Mouse (Mus musculus): ENCODE data around the gene Nkx2-3.

Nkx2-3 gene

DNA sequence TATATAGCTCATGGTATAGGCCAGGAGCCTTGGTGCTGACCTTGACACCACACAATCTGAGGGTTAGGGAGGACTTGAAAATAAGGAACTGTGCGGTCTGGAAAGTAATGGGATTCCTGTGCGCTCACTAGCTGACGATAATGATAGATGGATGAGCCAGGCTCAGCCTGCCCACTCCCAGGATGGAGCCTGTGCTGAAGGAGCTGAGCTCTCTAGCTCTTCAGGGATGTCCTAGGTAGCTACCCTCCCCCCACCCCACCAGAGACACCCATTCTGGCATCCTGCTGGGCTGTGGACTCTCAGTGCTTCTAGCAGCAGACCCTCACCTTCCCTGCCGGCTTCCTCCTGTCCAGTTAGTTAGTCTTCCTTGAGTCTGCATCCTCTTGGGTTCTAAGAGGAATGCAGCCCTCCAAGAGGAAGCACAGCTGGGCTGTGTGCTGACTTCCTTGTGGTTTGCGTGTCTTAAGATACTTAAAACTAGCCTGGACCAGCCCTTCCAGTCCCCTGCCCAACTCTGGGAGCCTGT, 6.4 kb downstream of the Nkx2-3 start:
- DNase-seq (ENCODE audit: low spot score in 2 of 2), result no peak

DNA sequence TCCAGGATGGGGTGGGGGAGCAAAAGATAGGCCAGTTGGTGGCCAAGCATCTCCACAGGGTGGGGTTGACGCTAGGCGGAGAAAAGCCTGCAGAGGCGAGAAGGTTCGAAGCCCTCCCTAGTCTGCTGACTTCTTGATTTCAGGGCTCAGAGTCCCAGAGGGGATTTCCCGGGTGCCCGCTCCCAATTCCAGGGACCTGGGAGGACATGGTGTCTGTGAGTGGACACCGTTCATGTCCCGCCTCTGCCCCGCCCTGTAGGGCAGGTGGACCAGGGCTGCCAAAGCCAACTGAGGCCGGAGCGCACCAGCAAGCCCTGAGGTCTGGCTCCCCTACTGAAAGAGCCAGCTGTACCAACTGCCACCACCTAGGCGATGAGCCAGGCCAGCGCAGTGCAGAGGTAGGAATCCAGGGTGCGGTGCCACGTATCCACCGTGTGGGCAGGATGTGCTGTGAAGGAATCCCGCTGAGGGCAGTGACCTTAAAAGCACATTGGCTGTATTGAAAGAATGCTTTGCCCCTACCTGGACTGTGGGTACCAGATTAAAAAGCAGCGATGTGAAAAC, 7.9 kb downstream of the Nkx2-3 start:
- no peak for DNase-seq (ENCODE audit: low spot score in 2 of 2)

DNA sequence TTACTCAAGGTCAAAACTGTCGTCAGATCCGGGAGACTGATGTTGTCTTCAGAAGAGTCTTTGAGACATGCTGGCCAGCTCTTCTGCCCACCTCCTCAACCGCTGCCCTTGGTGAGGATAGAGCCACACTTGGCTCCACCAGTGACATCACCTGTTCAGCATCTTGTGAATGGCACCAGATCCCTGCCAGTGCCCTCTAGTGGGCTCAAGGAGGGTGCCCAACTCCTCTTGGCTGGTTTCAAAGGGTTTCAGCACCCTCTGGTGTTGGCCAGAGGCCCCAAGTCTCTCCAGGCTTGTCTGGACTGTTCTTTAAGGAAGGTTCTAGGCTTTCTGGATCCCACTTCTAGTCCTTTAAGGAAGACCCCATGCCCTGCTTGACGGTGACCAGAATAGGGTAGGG, 11.8 kb downstream of the Nkx2-3 start:
- DNase-seq (ENCODE audit: low spot score in 2 of 2), result peak in 1 of 2 experiments; percentile 29

DNA sequence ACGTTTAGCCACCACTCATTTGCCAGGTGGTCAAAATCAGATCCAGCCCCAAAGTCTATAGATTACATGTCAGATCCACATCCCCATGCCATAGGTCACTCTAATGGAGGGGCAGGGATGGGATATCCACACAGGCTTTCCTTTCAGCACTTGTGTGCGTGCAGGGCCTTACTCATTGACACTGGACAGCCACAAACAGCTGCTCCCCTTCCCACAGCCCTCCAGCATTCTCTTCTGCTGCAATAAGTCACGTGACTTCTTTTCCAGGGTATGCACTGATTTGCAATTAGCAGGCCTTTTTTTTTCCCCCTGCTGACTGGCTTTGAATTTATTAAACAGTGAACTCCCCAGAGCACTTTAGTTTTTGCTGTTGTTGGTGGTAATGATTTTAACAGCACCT, 14.0 kb downstream of the Nkx2-3 start:
- DNase-seq (ENCODE audit: low spot score in 2 of 2), result no peak

DNA sequence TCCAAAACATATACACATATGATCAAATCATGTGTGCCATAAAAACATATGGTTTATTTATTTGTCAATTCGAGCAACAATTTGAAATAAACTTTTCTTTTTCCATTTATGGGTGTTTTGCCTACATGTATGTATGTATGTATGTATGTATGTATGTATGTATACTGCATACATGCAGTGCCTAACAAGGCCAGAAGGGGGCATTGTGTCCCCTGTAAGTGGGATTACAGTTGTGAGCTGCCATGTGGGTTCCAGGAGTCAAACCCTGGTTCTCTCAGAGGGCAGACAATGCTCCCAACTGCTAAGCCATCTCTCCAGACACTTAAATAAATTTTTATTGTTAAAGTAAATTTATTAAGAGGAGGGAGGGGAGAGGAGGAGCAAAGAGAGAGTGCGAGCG, 15.2 kb downstream of the Nkx2-3 start:
- no peak for DNase-seq (ENCODE audit: low spot score in 2 of 2)

DNA sequence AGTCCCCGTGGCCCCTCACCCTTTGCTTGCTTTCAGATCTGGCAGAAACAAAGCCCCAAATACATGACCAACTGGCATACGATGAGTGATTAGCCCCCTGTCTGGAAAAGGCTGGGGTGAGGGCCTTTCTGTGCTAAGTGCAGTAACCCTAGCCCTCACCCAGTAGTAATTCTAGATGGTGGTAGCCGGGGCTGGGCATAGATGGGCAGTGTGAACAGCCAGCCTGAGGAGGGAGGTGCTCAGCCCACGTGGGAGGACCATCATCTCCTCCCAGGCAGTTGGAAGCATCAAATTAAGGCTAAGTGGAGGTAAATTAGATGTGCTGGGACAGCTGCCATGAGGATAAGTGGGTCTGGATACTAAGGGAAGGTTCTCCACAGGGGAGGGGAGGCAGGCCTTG, 17.0 kb downstream of the Nkx2-3 start:
- DNase-seq (ENCODE audit: low spot score in 2 of 2), result no peak

DNA sequence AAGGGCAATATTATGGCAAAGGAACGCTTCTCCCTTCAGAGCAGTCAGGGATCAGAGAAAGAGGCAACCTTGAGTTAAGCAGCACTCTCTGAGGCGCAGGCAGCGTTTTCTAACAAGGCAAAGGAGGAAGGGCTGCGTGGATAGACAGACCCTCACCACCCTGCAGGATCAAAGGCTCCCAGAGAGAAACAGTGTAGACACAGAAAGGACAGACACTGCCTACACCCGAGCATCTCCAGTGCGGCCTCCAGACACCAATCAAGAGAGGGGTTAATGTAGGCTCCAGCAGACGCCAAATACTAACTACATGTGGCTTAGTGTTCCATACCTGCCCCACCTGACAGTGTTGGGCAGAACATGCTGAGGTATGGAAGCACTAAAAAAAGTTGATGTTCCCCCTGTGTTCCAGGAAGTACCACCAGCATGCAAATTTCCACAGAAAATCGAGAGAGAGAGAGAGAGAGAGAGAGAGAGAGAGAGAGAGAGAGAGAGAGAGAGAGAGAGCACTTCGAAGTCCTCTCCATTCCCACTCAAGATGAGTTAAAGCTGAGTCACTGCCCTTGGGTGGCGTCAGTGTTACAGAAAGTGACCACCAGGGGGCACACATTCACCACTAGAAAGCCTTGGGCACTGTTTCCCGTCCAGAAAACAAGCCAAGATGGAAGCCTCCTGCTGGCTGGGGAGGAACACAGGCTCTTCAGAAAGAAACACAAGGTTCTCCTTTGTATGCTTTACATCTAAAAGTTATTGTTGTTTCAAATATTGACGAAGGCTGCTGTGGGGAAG, 18.5 kb downstream of the Nkx2-3 start:
- DNase-seq (ENCODE audit: low spot score in 2 of 2), result peak; percentile 55 to 75

DNA sequence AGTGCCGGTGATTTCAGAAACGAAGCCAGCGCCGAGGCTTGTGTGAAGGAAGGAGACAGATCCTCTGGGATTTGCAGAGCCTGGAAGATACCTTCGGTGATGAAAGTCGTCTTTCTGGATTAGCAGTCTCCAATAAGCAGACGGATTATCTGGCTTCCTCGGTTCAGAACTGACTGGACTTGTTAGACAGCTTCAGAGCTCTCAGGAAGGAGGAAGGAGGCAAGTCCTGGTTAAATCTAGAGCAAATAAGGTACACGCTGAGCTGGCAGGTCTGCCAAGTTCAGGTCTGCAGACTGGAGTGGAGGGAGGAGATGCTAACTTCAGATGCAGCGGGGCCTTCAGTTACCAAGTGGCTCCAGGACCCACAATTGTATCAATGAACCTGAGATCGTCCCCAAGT, 29.7 kb downstream of the Nkx2-3 start:
- peak; percentile 29 to 51 for DNase-seq (ENCODE audit: low spot score in 2 of 2)

DNA sequence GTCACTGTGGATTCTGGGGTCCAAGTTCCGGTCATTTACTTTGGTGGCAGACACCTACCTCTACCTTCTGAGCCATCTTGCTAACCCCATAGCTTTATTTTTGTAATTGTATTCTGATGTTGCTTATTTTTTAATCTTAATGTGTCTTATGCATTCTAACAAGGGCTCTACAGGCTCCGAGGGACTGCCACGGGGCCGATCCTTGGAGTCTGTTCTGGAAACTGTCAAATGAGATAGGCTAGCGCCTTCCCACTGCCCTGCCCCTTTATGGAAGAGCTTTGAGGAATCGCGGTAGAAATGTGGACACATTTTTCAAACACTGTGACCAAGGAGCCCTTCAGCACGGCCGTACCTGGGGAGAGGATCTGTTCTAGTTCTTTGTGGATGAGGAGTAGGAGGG, 30.7 kb downstream of the Nkx2-3 start:
- DNase-seq (ENCODE audit: low spot score in 2 of 2), result no peak

DNA sequence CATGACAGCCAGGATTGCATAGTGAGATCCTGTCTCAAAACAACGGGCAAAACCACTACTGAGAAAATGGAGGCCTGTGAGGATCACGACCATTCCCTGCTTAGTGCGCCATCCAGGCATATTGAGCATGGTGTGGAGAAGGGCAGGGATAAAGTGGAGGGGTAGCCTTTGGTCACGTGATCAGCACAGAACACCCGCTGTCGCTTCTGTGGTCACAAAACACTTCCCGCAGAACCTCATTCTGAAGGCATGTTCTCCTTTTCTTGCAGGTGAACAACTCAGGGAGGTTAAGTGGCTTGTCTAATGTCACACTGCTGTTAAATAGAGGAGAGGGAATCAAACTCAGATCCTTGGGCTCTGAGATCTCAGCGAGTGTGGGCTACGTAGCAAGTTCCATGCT, 33.4 kb downstream of the Nkx2-3 start:
- DNase-seq (ENCODE audit: low spot score in 2 of 2), result no peak

DNA sequence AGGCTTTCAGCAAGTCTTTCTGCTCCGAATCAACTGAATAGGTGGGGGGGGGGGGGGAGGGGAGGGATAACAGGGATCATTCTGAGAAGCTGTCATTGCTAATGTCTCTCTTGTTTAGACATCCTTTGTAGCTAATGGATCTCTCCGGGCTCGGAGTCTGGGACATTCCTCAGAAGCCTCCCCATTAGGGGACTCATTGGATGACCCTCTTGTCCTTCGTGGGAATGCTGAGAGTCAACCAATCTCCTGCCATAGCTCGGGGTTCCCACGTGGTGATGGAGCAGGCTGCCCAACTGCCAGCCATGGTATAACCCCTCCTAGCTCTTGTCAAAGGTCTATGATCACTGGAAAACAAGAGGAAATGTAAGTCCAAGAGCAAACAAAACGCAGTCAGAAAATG, 34.7 kb downstream of the Nkx2-3 start:
- DNase-seq (ENCODE audit: low spot score in 2 of 2), result no peak

DNA sequence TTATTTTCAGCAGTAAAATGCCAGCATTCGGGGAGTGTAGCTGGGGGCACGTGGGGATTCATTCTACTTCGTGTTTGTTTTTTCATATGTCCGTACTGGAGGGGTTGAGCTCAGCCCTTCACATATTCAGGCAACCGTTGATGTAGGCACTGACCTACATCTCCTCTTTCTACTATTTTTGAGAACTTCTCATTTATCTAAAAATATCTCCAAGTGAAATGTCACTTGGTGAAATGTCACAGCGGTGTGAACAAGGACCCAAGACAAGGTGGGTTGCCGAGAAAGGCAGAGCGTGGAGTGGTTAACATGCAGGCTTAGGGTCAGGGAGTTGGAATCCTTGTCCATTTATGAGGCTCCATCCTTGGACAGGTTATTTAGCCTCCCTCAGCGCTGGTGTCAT, 35.1 kb downstream of the Nkx2-3 start:
- DNase-seq (ENCODE audit: low spot score in 2 of 2), result no peak

DNA sequence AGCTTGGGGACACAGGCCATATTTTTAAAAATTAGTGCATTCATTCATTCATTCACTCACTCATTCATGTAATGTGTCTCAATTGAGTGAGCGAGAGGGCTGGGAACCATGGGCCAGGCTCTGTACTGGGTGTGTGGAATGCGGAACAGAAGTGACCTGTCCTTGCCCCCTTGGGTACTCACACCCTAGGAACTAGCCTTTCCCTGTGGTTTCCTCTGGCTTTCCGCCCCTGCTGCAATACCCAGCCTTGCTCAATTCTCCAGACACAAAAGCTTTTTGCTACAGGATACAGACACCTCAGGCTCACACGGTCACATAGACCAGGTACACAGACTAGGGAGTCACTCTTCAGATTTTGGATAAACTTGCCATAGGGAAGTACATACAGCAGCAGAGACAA, 36.2 kb downstream of the Nkx2-3 start:
- no peak for DNase-seq (ENCODE audit: low spot score in 2 of 2)

DNA sequence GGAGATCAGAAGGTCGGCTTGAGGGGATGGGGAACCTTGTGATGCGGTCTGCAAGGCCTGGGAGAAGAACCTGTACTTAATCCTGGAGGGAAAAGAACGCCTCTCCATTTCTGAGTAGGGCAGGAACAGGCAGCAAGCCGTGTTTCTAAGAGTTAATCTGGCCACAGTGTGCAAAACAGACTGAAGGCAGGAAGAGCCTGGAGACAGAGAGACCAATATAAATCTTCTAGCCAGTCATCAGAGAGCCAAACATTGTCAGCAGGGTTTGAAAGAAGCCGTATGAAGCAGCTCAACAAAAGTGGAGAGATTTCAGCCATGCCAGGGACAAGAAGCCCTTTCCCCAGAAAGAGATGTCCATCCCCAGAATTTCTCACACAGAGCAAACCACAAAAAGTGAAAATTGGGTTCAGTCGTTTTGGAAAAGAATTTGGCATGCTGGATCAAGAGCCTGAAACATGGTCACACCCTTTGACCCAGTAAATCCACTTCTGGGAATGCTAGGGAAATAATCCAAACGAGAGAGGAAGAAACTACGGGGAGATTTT, 39.2 kb downstream of the Nkx2-3 start:
- DNase-seq (ENCODE audit: low spot score in 2 of 2), result no peak

DNA sequence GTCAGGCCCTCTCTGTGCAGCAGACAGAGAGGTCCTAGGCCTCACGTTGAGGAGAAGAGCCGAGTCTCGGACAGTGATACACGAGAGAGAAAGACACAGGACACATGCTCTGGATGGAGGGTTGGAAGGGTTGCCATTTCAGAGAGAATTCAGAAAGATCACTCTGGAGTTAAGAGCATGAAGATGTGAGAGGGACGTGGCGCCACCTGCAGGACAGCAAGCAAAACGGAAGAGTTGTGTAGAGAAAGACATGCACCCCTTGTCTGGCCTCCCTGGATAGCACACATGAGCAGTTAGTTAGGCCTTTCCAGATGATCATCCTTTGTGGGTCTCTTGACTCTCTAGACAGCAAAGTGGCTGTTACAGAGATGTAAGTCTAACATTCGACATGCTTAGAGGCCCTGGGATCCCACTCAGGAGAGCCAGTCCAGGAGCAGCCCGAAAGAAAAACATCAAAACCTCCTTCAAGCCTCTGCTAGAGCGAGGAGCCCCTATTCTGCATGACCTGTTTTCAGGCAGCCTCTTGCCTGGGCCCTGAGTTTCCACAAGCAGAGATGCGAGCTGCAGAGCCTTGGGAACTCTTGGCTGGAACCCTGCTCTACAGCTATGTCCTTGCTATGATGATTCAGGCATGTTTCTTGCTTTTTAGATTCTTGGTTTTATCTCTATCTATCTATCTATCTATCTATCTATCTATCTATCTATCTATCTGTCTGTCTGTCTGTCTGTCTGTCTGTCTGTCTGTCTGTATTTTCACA, 43.8 kb downstream of the Nkx2-3 start:
- peak; percentile 55 to 58 for DNase-seq (ENCODE audit: low spot score in 2 of 2)

DNA sequence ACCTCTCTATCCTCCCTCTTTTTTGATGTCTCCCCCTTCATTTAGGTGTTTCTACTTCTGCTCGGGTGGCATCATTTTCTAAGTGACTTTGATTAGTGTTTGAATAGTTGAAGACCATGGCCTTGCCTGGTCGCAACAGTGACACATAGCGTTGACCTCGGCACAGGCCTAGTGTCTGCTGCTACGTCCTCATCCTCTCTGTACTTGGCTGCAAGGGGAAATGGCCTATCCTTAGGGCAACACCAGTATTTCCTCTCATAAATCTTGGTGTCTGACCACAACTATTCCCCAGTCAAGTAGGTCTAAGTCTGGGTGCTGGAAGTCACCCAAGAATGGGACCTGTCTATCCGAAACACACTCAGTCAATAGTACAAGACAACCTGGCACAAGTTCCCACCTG, 47.5 kb downstream of the Nkx2-3 start:
- no peak for DNase-seq (ENCODE audit: low spot score in 2 of 2)

DNA sequence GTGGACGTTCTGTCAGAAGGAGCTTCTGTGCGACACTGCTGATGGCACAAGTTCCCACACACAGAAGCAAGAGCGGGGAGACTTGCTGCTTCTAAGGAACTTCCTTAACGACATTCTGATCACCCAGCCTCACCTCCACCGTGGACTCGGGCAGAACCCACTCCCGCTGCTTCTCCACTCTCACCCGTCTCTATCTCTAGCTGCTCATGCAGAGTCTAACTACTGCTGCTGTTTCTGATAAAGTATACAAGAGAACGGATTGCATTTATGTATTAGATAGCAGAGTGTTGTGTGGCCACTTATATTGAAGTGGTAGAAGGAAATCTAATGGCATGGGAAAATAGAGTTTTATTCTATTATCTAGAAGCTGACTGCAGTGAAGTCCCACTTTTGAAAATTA, 48.6 kb downstream of the Nkx2-3 start:
- DNase-seq (ENCODE audit: low spot score in 2 of 2), result no peak

DNA sequence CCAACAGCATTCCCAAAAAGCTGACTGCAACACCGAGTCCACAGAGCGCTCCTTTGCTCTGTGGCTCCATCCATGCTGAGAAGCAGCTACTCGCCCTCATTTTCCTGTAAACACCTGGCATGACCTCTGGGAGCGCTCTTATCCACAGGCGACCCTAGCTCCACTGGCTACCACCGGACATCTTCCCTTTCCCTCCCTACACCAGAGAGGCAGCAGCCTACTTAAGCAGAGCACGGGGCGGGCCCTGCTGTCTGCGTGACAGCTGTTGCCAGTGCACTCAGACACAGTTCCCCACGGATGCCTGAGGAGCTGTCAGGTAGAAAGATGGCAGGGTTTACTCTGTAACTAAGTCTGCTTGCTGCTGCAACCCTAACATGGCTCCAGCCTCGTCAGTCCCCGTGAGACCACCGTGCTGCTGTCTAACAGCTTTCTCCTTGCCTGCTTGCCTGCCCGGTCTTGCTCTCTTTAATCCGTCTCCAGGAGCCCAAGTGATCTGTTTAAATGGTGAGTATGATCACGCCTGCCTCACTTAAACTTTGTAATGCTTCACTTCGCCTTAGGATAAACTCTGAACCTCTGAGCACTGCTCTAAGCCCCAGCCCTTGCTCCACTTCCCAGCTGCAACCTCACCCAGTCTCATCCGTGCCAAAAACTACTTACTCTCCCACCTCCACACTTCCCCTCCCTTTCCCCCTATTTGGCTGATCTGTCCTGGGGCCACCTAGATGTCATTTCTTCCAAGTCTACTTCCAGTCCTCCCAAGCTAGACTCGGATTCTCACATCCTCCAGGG, 50.2 kb downstream of the Nkx2-3 start:
- DNase-seq (ENCODE audit: low spot score in 2 of 2), result no peak

DNA sequence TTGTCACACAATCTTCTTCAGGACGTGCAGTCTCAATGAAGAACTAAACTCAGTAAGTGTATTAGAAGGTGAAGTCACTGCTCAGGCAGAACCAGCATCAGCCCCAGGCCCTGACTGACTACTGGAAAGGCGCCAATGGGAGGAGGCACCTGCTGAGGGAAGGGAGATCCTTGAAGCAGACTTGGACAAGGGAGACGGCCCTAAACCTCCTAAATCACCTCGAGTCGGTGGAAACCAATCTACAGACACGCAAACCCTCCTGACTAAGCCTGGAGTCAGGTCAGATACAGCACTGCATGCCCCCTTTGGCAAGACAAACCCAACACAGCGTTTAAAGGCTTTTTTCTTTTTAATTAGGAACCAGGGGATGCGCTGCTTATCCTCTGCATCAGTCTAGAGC, 51.3 kb downstream of the Nkx2-3 start:
- DNase-seq (ENCODE audit: low spot score in 2 of 2), result no peak

All from urinary bladder, adult 18-20 months (tissue).